Mouse (Mus musculus): ENCODE results near the gene Selenos. TPM values are rescaled to one million over a fixed set of nuclear protein-coding genes. Genes with fewer than 3 reads are reported as not detected.
"Not testable (repeated sequence)": the region's sequence is repeated elsewhere in the genome, so short reads cannot be mapped to it uniquely, and the experiment has no call there.

The Selenos gene
- 10 to 100 TPM; 23.9 to 24.3 TPM for total RNA-seq (2021)
- long read RNA-seq, experiment 1, transcript Selenos-201 (6 exons, 1,191 nt): major isoform, 35 of 37 reads
- long read RNA-seq, experiment 1, partial matches to known transcripts: 0 of 37 reads
- long read RNA-seq, experiment 1, other reads (novel, unspliced or antisense): 1 of 37 reads
- long read RNA-seq, experiment 2, transcript Selenos-201 (6 exons, 1,191 nt): major isoform, 23 of 26 reads
- long read RNA-seq, experiment 2, partial matches to known transcripts: 0 of 26 reads
- long read RNA-seq, experiment 2, other reads (novel, unspliced or antisense): 1 of 26 reads

DNA sequence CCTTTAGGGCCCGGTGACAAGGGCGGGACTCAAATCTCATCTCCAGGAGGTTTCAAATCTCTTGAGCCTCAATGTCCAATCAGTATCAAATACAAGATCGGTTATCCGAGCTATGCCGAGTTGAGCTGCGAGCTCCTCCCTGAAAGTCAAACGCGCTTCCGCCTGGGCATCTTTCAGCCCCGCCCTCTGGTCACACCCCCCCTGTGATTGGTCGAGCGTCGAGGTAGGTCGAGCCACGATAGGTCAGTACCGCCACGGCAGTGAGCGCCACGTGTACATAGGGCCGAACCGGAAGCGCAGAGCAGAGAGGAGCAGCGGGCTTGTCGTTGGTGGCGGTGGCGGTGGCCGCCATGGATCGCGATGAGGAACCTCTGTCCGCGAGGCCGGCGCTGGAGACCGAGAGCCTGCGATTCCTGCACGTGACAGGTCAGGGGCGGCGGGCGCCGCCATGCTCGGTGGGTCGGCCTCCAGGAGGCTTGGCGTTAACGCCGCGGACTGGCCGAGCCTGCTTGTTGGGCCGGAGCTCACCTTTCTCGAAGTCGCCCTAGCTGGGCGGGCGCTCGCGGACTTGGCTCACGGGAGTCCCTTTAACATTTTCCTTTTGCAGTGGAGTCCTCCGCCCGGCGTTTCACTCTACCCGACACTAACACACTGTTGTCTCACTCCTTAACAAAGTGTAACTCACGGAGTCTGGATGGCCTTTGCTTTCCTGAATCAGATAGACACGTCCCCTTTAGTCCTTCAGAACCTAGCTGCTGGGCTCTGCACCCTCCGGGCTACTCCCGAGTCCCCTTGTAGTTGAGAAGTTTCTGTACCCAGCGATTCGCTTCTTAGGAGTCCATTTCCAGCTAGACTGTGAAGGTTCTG is at the start of gene Selenos:
Gene Selenos (plus strand): TSS at position 286 of the 867 bp plus-strand sequence.
- intact Hi-C loops (cut with DNase I; ENCODE audit: low total_unique reads): no loop called here

DNA sequence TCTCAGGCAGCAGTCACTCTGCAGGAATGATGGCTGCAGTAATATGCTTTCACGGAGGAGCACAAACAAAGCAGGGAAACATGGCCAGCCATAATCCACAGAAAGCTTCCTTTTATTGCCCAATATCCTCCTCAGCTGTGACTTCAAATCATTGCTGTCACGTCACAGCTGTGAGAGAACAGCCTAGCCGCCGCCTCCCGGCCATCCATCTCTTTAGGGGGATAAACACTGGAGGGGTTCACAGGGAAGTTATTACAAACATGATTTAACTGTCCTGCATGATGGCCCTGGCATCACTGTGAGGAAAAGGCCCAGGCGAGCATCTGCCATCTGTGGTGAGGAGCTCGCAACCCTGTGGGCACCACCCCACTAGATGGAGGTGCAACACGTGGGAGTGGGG is 42.6 kb upstream of the Selenos start:
- intact Hi-C loops (cut with DNase I; ENCODE audit: low total_unique reads): no loop called here
- no peak for DNase-seq

More for the DNA sequence above, at the start of gene Selenos:
- DNase-seq: peak; percentile 96

DNA sequence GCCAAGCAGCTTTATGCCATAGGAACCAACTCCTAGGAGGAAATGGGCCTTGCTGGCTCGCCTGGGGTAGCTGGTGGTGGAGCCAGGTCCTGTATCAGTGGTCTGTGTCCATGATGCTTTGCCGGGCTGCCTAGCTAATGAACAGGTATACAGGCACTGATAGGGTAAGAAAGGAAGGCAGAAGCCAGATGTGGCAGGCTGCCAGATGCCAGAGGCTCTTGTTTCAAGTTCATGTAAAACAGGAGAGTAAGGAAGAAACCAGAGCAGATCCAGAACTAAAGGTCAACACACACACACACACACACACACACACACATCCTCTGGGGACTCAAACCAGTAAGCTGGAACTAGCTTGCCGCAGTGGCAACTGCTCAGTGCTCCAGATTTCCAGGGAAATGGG is 41.2 kb upstream of the Selenos start:
- no peak for DNase-seq
- intact Hi-C loops (cut with DNase I; ENCODE audit: low total_unique reads): no loop called here

- DNase-seq: no peak
- intact Hi-C loops (cut with DNase I; ENCODE audit: low total_unique reads): no loop called here
These were observed 40.7 kb upstream of the Selenos start for GRCm38 (mm10) chr7:66038730-66039129.

- DNase-seq: no peak
- intact Hi-C loops (cut with DNase I; ENCODE audit: low total_unique reads): loop anchor here (10.0 kb wide), 1 partner anchor 155 kb away; no protein-coding TSS in a partner anchor
These were observed 39.2 kb upstream of the Selenos start for GRCm38 (mm10) chr7:66040026-66040814.

GRCm38 (mm10) chr7:66043552-66044459 is 35.6 kb upstream of the Selenos start, which contains the start of gene Gm45213:
Gene Gm45213, plus strand, starts transcription at chr7:66043602.
- DNase-seq: no peak
- intact Hi-C loops (cut with DNase I; ENCODE audit: low total_unique reads): loop anchor here (10.0 kb wide), 1 partner anchor 159 kb away; no protein-coding TSS in a partner anchor

- no peak for DNase-seq
- intact Hi-C loops (cut with DNase I; ENCODE audit: low total_unique reads): loop anchor here (10.0 kb wide), 1 partner anchor 160 kb away; no protein-coding TSS in a partner anchor
These were observed 34.8 kb upstream of the Selenos start for GRCm38 (mm10) chr7:66044617-66045016.

DNA sequence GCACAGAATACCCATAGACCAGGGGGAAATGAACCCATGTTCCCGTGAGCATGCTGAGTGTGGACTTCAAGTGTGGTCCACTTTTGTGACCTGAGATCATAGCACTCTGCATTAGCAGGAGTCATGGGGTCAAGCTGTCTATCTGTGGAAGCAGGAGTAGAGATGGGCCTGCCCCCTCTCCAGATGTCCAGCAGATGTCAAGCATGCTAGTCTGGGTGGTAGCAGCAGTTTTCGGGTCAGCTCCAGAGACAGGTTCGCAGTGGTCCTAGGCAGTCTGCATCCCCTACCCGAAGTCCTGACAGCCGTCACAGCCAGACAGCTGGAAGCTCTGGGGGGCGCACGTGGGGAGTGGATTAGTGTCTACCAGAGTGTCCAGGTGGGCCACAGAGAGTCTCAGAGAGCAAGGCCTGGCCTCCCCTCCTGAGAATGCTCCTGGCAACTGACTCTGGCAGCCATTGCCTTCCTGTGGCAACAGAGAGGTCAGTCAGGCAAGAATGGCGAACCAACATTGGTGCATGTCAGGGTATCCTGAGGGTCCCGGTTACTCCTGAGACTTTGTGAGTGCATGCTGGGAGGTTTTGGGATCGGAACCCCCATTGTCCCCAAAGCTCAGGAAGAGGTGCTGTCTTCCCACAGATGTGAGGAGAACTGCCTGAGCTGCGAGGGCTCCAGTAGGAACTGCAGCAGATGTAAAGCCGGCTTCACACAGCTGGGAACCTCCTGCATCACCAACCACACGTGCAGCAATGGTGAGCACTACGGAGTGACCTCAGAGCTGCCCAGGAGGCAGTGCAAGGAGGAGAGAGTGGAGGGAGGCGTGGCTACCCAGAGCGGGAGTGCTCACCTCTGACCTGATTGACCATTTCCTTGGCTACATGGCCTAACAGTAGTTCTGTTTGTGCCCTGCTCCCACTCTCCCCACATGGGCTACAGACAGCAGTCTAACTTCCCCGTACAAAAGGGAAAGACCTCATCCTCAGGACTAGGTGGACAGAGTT is 32.2 kb upstream of the Selenos start:
- no peak for DNase-seq
- intact Hi-C loops (cut with DNase I; ENCODE audit: low total_unique reads): loop anchor here (10.0 kb wide), 1 partner anchor 162 kb away; no protein-coding TSS in a partner anchor

DNA sequence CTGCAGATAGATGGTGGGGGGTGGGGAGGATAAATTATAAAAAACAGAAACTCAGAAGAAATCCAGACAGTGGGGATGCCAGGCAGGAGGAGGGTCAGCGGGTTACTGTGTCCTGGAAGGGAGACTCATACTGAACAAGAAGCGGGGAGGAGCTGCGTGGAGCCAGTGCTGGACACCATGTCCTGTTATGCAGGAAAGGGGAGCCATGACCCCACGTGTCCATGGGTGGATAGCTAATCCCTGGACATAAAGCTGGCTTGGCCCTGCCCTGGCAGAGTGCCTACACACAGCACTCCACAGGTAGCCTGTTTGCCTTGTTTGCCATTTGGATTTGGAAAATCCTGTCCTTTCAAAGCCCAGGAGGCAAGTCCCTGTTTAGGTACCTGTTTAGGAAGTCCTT is 31.5 kb upstream of the Selenos start:
- intact Hi-C loops (cut with DNase I; ENCODE audit: low total_unique reads): loop anchor here (10.0 kb wide), 1 partner anchor 163 kb away; no protein-coding TSS in a partner anchor
- DNase-seq: no peak

DNA sequence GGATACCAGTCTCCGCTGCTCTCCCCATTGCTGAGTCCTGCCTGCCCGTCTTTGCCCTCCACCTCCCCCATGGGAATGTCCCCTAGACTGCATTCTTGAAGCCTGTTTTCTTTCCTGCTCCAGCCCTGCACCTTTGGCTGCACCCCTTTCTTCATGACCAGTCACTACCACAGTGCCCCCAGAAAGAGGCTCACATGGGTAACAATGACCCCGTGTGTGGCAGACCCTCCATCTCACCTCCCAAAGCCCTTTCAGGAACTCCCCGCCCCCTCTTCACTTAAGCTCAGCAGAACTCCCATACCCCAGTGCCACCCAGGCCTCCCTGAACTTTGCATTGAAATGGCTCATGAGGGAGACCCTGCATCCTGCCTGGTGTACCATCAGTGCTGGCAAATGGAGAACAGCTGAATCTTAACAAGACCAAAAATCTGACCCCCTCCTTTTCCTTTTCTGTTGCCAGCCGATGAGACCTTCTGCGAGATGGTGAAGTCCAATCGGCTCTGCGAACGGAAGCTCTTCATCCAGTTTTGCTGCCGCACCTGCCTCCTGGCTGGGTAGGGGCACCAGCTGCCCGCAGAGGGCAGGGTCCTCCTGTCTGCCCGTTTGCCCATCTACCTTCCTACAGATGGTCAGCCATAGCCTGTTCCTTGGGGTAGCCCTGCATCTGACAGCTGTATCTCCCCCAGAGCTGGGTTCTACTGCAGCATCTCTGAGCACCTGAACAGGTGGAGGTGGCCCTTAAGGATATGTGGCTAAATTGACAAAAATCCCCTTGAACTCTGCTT is 30.8 kb upstream of the Selenos start:
- intact Hi-C loops (cut with DNase I; ENCODE audit: low total_unique reads): loop anchor here (10.0 kb wide), 1 partner anchor 164 kb away; no protein-coding TSS in a partner anchor

DNA sequence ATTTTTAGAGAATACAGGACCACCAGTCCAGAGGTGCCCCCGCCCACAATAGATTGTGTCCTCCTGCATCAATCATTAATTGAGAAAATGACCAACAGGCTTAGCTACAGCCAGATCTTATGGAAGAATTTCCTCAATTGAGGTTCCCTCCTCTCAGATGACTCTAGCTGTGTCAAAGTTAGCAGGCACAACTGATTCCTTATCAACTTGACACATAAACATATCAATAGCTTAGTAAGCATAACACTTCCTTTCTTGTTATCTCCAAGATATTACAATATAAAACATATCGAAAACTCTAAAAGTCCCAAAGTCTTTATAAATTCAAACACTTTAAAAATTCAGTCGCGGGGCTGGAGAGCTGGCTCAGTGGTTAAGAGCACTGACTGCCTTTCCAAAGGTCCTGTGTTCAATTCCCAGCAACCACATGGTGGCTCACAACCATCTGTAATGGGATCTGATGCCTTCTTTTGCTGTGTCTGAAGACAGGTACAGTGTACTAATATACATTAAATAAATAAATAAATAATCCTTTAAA is 25.4 kb upstream of the Selenos start:
- intact Hi-C loops (cut with DNase I; ENCODE audit: low total_unique reads): loop anchor here (2.0 kb wide), 1 partner anchor 349 kb away; no protein-coding TSS in a partner anchor

More for the DNA sequence above, 30.8 kb upstream of the Selenos start:
- no peak for DNase-seq

DNA sequence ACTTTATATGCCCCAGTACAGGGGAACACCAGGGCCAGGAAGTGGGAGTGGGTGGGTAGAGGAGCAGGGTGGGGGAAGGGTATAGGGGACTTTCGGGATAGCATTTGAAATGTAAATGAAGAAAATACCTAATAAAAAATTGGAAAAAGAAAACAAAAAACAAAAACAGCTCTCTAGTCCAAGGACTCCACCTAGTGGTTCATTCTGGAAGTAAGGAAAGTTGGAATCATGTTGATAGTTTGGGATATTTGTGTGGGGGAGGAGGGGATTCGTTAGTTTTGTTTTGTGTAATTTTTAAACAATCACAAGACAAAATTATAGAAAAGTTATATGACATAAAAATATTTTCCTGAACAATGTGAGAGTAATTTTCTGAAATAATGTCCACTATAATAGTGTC is 24.1 kb upstream of the Selenos start:
- not testable (repeated sequence) for DNase-seq
- intact Hi-C loops (cut with DNase I; ENCODE audit: low total_unique reads): loop anchor here (2.0 kb wide), 1 partner anchor 351 kb away; no protein-coding TSS in a partner anchor

More for the DNA sequence above, 25.4 kb upstream of the Selenos start:
- DNase-seq: no peak

- DNase-seq: no peak
- intact Hi-C loops (cut with DNase I; ENCODE audit: low total_unique reads): no loop called here
These were observed 20.7 kb upstream of the Selenos start, which contains the start of gene Snrpa1 for GRCm38 (mm10) chr7:66058703-66059102. Gene Snrpa1, plus strand, starts transcription at chr7:66059003.

- DNase-seq: peak; percentile 87
- intact Hi-C loops (cut with DNase I; ENCODE audit: low total_unique reads): no loop called here
These were observed 19.1 kb upstream of the Selenos start for GRCm38 (mm10) chr7:66060066-66060956.

GRCm38 (mm10) chr7:66061057-66061456 is 18.4 kb upstream of the Selenos start:
- no peak for DNase-seq
- intact Hi-C loops (cut with DNase I; ENCODE audit: low total_unique reads): no loop called here
